Mouse (Mus musculus): ENCODE measurements at regions not wholly inside any gene's neighbourhood (a gene's known extent, or its start where the extent isn't known, plus 50 kb on each side); places are given as distances from the start of the nearest gene placed in this dataset.

GRCm38 (mm10) chr7:115027685-115028084 lies 284.2 kb downstream of the Insc start:
- in situ Hi-C loops (cut with MboI; ENCODE audit: low sequenced_read_pairs in 2 of 2, unreplicated experiment in 2 of 2), result no loop called here
- no peak overlapping the region for H3K27ac ChIP-seq (ENCODE audit: insufficient read depth, low read depth, low read length, poor library complexity, severe bottlenecking)
- H3K4me1 ChIP-seq (ENCODE audit: control insufficient read depth in 2 of 2, insufficient read depth in 2 of 2, low read length in 2 of 2, poor library complexity in 1 of 2), result no peaks in the 10 kb centered on the region
- H3K36me3 ChIP-seq (ENCODE audit: control insufficient read depth, insufficient read depth, low read length, poor library complexity, severe bottlenecking), result no peaks in the 10 kb centered on the region
- H3K4me3 ChIP-seq (ENCODE audit: insufficient read depth in 1 of 2, low read depth in 1 of 2, low read length in 2 of 2, poor library complexity in 1 of 2, severe bottlenecking in 1 of 2), result no peak overlapping the region
- no peak for DNase-seq (ENCODE audit: low read depth, low spot score)
- H3K9ac ChIP-seq (ENCODE audit: insufficient read depth, low read depth, low read length, poor library complexity, severe bottlenecking), result no peak overlapping the region
- TF ChIP-seq MAFK (IDR thresholded peaks at IDR 0.05; ENCODE audit: insufficient read depth, low read depth, low read length) (no peak), CHD2 (IDR thresholded peaks at IDR 0.05; ENCODE audit: low read depth, low read length) (no peak), HCFC1 (IDR thresholded peaks at IDR 0.05; ENCODE audit: borderline replicate concordance, insufficient read depth, low read length) (no peak), ZC3H11A (IDR thresholded peaks at IDR 0.05; ENCODE audit: borderline replicate concordance, low read depth, low read length) (no peak), ZNF384 (IDR thresholded peaks at IDR 0.05; ENCODE audit: low read depth, low read length) (no peak)
- no peaks in the 10 kb centered on the region for H3K9me3 ChIP-seq (ENCODE audit: control insufficient read depth, insufficient read depth, low read depth, low read length)

- no peak overlapping the region for H3K27ac ChIP-seq (ENCODE audit: insufficient read depth, low read depth, low read length, poor library complexity, severe bottlenecking)
- in situ Hi-C loops (cut with MboI; ENCODE audit: low sequenced_read_pairs in 2 of 2, unreplicated experiment in 2 of 2), result no loop called here
- no peaks in the 10 kb centered on the region for H3K36me3 ChIP-seq (ENCODE audit: control insufficient read depth, insufficient read depth, low read length, poor library complexity, severe bottlenecking)
- no peak for DNase-seq (ENCODE audit: low read depth, low spot score)
- H3K4me3 ChIP-seq (ENCODE audit: insufficient read depth in 1 of 2, low read depth in 1 of 2, low read length in 2 of 2, poor library complexity in 1 of 2, severe bottlenecking in 1 of 2), result no peak overlapping the region
- no peak overlapping the region for H3K9ac ChIP-seq (ENCODE audit: insufficient read depth, low read depth, low read length, poor library complexity, severe bottlenecking)
- no peaks in the 10 kb centered on the region for H3K9me3 ChIP-seq (ENCODE audit: control insufficient read depth, insufficient read depth, low read depth, low read length)
- H3K4me1 ChIP-seq (ENCODE audit: control insufficient read depth in 2 of 2, insufficient read depth in 2 of 2, low read length in 2 of 2, poor library complexity in 1 of 2), result no peaks in the 10 kb centered on the region
- TF ChIP-seq MAFK (IDR thresholded peaks at IDR 0.05; ENCODE audit: insufficient read depth, low read depth, low read length) (no peak), HCFC1 (IDR thresholded peaks at IDR 0.05; ENCODE audit: borderline replicate concordance, insufficient read depth, low read length) (no peak), CHD2 (IDR thresholded peaks at IDR 0.05; ENCODE audit: low read depth, low read length) (no peak), ZC3H11A (IDR thresholded peaks at IDR 0.05; ENCODE audit: borderline replicate concordance, low read depth, low read length) (no peak), ZNF384 (IDR thresholded peaks at IDR 0.05; ENCODE audit: low read depth, low read length) (no peak)
These were observed 290.5 kb downstream of the Insc start for GRCm38 (mm10) chr7:115033987-115034386.

- H3K4me1 ChIP-seq (ENCODE audit: control insufficient read depth in 2 of 2, insufficient read depth in 2 of 2, low read length in 2 of 2, poor library complexity in 1 of 2), result peaks cover 0 to 8% of the 10 kb centered on the region in 2 experiments; a peak in 1 of 4 replicates
- TF ChIP-seq HCFC1 (IDR thresholded peaks at IDR 0.05; ENCODE audit: borderline replicate concordance, insufficient read depth, low read length), result no peak
- no peak for TF ChIP-seq MAFK (IDR thresholded peaks at IDR 0.05; ENCODE audit: insufficient read depth, low read depth, low read length)
- TF ChIP-seq ZNF384 (IDR thresholded peaks at IDR 0.05; ENCODE audit: low read depth, low read length), result no peak
- no peak for TF ChIP-seq CHD2 (IDR thresholded peaks at IDR 0.05; ENCODE audit: low read depth, low read length)
- TF ChIP-seq ZC3H11A (IDR thresholded peaks at IDR 0.05; ENCODE audit: borderline replicate concordance, low read depth, low read length), result no peak
- in situ Hi-C loops (cut with MboI; ENCODE audit: low sequenced_read_pairs in 2 of 2, unreplicated experiment in 2 of 2), result no loop called here
- DNase-seq (ENCODE audit: low read depth, low spot score), result no peak
- H3K9me3 ChIP-seq (ENCODE audit: control insufficient read depth, insufficient read depth, low read depth, low read length), result no peaks in the 10 kb centered on the region
- no peak overlapping the region for H3K27ac ChIP-seq (ENCODE audit: insufficient read depth, low read depth, low read length, poor library complexity, severe bottlenecking)
- H3K4me3 ChIP-seq (ENCODE audit: insufficient read depth in 1 of 2, low read depth in 1 of 2, low read length in 2 of 2, poor library complexity in 1 of 2, severe bottlenecking in 1 of 2), result no peak overlapping the region
- H3K9ac ChIP-seq (ENCODE audit: insufficient read depth, low read depth, low read length, poor library complexity, severe bottlenecking), result no peak overlapping the region
- no peaks in the 10 kb centered on the region for H3K36me3 ChIP-seq (ENCODE audit: control insufficient read depth, insufficient read depth, low read length, poor library complexity, severe bottlenecking)
These were observed 312.0 kb downstream of the Insc start for GRCm38 (mm10) chr7:115055527-115055926.

- no peak for DNase-seq (ENCODE audit: low read depth, low spot score)
- Histone ChIP-seq H3K27ac (ENCODE audit: insufficient read depth, low read depth, low read length, poor library complexity, severe bottlenecking) (no peak overlapping the region), H3K9ac (ENCODE audit: insufficient read depth, low read depth, low read length, poor library complexity, severe bottlenecking) (no peak overlapping the region), H3K36me3 (ENCODE audit: control insufficient read depth, insufficient read depth, low read length, poor library complexity, severe bottlenecking) (no peaks in the 10 kb centered on the region), H3K4me1 (ENCODE audit: control insufficient read depth in 2 of 2, insufficient read depth in 2 of 2, low read length in 2 of 2, poor library complexity in 1 of 2) (peaks cover 0 to 8% of the 10 kb centered on the region in 2 experiments; a peak in 1 of 4 replicates), H3K4me3 (ENCODE audit: insufficient read depth in 1 of 2, low read depth in 1 of 2, low read length in 2 of 2, poor library complexity in 1 of 2, severe bottlenecking in 1 of 2) (no peak overlapping the region), H3K9me3 (ENCODE audit: control insufficient read depth, insufficient read depth, low read depth, low read length) (no peaks in the 10 kb centered on the region)
- in situ Hi-C loops (cut with MboI; ENCODE audit: low sequenced_read_pairs in 2 of 2, unreplicated experiment in 2 of 2), result no loop called here
- TF ChIP-seq ZNF384 (IDR thresholded peaks at IDR 0.05; ENCODE audit: low read depth, low read length) (no peak), MAFK (IDR thresholded peaks at IDR 0.05; ENCODE audit: insufficient read depth, low read depth, low read length) (no peak), ZC3H11A (IDR thresholded peaks at IDR 0.05; ENCODE audit: borderline replicate concordance, low read depth, low read length) (no peak)
These were observed 313.6 kb downstream of the Insc start for GRCm38 (mm10) chr7:115056992-115057645.

Data from ES-E14 (cell line).